Mouse (Mus musculus): ENCODE data around the gene Mmel1.
A peak's percentile ranks its signal among the peaks of the same experiment; 100 is the strongest.

Gene Mmel1

DNA sequence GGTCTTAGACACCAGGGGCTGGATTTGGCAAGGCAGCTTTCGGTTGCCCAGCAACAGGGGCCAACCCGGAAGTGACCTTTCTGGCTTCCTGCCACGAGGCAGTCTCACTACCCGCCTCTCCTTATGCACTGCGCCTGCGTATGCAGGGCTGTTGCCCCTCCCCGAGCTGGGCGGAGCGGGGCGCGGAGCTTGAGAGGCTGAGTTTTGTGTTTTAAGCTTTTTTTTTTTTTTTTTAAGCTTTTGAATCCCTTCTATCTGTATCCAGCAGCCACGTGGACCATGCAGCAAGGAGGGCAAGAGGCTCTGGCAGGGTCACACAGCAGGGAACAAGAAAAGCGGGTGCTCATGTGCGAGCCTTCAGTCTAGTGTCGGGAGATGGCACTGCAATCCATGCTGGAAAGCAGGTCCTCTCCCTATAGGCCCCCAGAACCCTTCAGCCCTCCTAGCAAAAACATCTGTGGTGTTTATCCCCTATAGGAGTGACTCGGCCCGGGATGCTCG lies 5.1 kb upstream of the Mmel1 start:
- DNase-seq (ENCODE audit: low spot score in 2 of 2), result peak; percentile 68 to 79

DNA sequence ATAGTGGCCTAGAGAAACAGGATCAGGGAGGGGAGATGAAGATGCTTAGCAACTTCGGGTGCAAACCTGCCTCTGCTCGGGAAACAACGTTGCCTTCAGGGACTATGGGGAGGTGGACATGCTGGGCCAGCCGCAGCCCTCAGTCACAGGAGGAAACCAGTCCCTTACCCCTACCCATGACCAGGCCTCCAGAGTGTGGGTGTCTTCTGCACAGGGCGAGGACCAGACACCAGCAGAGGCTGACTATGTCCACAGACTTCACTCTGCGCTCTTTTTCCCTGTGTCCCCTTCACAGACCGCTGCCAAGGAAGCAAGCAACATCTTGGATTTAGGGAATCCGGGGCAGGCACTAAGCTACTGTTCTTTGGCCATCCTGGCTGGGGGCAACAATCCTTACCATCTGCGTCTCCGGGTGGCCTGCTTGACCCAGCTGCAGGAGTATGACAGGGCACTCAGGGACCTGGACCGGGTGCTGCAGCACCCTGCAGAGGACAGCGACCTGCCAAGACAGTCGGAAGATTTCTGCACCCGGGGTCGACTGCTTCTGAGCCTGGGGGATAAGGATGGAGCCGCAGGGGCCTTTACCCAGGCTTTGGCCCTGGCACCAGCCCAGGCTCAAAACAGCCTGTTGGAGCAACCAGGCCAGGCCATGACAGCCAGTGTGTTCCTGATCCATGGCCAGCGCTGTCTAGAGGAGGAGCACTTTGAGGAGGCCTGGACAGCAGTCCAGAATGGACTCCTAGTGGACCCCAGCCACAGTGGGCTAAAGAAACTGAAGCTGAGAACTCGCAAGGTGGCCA lies 4.2 kb upstream of the Mmel1 start:
- peak; percentile 2 for DNase-seq (ENCODE audit: low spot score in 2 of 2)

- no peak for DNase-seq (ENCODE audit: low spot score in 2 of 2)
Measured at GRCm38 (mm10) chr4:154866391-154866790, 3.0 kb upstream of the Mmel1 start.

GRCm38 (mm10) chr4:154867257-154867656 lies 2.1 kb upstream of the Mmel1 start:
- no peak for DNase-seq (ENCODE audit: low spot score in 2 of 2)

DNA sequence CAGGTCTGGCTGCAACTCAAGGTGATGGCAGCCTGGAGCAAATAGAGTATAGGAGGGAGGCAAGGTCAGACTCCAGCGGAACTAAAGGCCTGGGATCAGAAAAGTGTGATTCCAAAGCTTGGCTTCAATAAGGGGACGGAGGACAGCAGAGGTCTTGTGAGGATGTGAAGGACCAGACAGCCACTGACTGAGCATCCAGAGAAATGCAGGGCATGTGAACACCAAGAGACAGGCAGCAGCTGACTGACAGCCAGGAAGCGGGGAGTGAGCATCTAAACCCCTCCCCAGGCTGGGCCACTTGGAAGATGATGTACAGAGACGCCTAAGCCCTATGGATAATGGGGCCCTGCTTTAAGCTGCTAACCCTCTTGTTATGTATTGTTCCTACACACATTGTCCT lies 1.3 kb downstream of the Mmel1 start:
- DNase-seq (ENCODE audit: low spot score in 2 of 2), result no peak

GRCm38 (mm10) chr4:154871757-154872251 lies 2.4 kb downstream of the Mmel1 start:
- DNase-seq (ENCODE audit: low spot score in 2 of 2), result no peak

DNA sequence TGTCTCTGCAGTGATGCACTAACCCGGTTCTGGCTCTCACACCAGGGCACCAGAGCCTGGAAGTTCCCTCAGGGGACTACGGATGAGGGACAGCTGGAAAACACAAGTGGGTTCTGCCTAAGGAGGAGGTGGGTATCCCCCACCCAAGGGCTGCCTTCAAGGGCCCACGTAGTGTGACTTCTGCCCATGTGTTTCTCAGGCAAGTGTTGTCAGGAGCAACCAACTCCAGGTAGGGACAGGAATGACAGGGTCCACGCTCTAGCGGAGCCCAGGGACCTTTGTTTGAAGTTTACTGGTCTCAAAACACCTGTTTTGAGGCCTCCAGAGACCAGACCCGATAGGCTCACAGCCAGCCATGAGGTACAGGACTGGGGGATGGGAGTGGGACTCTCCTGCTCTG lies 3.8 kb downstream of the Mmel1 start:
- DNase-seq (ENCODE audit: low spot score in 2 of 2), result no peak

- peak; percentile 86 to 91 for DNase-seq (ENCODE audit: low spot score in 2 of 2)
Measured at GRCm38 (mm10) chr4:154877864-154878548, 8.6 kb downstream of the Mmel1 start.

DNA sequence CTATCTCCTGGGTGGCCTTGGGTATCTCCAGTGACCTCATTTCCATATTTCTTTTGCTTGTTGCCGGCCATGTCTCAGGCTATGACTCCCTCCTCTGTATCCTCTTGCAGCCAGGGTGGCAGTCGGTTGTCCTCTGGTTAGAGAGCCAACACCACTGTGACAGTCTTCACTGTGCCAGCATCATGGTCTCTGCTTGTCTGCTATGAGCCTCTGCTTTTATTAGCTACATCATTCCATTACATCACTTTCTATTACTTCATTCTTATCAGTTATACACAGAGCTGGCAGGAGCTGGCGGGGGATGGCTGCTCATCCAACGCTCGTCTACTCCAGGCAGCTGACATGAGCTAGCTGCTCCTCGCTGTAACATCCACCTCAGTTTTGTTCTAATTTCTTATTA lies 11.3 kb downstream of the Mmel1 start:
- DNase-seq (ENCODE audit: low spot score in 2 of 2), result no peak

DNA sequence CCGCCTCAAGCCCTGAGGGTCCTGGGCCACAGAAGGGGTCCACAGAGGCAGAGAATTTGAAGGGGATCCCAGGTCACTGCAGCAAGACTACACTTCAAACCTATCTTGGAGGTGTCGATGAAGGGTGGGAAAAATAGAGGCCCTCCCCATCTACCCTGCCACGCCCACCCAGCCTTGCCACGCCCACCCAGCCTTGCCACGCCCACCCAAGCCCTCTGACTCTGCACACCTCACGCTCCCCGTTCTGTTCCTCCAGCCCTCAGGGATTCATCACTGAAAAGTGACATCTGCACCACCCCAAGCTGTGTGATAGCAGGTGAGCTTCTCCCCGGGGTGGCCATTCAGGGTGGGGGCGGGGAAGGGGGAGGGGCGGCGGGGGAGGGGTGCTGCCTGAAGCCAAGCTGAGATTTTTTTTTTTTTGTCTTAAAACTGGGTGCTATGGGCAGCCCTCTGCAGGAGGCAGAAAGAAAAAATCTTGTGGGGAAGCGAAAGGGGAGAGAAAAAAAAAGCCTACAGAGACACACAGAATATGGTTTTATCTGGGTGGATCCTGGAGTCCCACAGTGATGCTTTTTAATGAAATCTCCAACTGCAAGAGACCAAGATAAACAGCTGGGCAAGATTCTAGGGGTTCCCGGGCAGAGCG lies 12.8 kb downstream of the Mmel1 start:
- DNase-seq (ENCODE audit: low spot score in 2 of 2), result no peak

- DNase-seq (ENCODE audit: low spot score in 2 of 2), result no peak
Measured at GRCm38 (mm10) chr4:154885416-154885815, 16.0 kb downstream of the Mmel1 start.

DNA sequence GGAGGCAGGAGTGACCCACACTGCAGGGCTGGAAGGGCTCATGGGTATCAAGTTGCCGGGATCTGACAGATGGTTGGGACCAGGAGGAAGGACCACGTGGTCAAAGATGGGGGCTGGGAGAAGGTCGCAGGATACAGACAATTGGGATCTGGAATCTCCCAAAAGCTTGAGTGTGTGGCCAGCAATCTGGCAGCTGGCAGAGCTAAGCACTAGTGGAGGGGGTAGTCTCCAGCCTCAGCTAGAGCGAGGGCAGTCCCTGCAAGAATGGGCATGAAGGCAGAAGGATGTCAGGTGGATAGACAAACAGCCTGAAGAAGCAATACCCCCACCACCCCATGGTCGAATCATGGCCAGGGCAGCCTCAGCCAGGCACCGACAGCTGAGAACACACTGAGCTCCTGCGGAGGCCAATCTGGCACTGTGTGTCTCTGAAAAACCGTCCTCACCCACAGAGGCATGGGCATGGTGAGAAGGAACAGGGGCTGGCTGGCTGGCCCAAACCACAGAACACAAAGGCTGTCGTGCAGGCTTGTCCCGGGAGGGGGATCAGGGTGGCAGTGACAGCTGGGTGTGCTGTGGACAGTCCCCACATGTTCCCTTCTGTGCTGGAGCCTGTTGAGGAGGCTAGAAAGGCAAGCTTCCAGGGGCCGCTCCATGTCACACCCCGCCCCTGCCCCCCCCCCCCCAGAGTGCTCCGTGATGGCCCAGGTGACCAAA lies 17.6 kb downstream of the Mmel1 start:
- DNase-seq (ENCODE audit: low spot score in 2 of 2), result no peak

- DNase-seq (ENCODE audit: low spot score in 2 of 2), result no peak
Measured at GRCm38 (mm10) chr4:154887593-154888250, 18.3 kb downstream of the Mmel1 start.

DNA sequence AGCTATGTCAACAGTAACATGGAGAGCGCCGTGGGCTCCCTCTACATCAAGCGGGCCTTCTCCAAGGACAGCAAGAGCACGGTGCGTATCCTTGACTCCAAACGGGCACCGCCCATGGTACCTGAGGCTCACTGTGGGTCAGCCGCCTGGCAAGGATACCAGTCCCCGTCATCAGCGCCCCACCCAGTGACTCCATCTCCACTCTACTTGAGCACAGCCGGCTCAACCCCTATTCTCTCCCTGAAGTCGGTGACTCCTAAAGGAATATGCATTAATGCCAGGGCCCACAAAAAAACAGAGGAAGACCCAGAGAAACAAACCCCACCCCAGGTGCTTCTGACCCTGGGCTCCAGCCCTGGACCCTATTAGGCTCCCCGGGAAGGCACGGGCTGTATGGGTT lies 21.5 kb downstream of the Mmel1 start:
- DNase-seq (ENCODE audit: low spot score in 2 of 2), result no peak

DNA sequence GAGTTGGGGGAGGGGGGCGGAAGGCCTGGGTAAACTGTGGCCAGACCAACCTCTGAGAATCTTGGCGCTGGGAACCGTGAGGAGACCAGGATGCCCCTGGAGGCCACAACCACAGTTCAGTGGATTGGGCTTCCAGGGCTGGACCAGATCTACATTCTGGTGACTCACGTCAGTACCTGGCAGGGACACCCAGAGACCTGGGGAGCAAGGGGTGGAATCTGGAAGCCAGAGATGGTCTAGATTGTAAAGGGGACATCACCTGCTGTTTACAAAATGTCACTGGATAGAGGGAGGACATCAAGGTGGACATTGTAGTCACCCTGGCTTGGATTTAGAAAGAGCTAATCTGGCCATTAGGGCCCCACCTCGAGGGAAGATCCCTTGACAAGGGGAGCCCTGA lies 26.2 kb downstream of the Mmel1 start:
- DNase-seq (ENCODE audit: low spot score in 2 of 2), result no peak

DNA sequence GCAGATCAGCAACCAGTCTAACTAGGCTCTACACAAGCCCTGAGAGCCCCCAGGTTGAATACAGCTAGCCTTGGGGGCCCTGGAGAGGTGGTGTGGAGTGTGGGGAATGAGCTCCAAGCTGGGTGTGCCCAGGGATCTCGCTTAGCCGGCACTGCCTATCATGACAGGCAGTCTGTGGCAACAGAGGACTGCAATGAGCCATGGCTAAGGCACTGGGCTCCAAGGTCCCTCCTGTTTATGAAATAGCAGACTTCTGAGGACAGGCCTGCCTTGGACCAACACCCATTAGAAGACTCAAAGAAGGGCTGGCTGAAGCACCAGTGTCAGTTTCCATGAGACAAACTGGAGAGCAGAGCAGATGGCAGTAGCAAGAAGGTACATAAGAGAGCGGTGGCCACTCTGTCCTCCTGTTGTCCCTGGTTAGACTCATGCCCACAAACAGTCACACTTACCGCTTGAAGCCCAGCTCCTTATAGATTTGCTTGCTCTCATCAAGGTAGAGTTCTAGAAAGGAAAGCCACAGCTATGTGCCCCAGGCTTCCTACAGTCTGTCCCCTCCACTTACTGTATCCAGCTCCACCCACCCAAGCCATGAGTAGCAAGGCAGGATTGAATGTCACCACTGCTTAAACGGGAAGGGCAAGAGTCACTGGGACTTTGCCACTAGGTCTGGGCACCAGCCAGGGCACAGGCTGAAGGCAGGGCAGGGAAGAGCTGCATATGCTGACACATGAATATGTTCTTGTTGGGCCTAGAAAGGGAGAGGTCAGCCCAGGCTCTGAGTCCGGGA lies 28.5 kb downstream of the Mmel1 start:
- no peak for DNase-seq (ENCODE audit: low spot score in 2 of 2)

- peak; percentile 48 to 59 for DNase-seq (ENCODE audit: low spot score in 2 of 2)
Measured at GRCm38 (mm10) chr4:154898506-154899446, 29.4 kb downstream of the Mmel1 start, which contains the start of gene Fam213b. Gene Fam213b (minus strand): TSS chr4:154899135.

GRCm38 (mm10) chr4:154902371-154902770 lies 33.0 kb downstream of the Mmel1 start:
- DNase-seq (ENCODE audit: low spot score in 2 of 2), result no peak

All from frontal cortex, postnatal 25 days (tissue).